Mouse (Mus musculus) heart, embryonic 15.5 days (tissue): ENCODE measurements at regions not wholly inside any gene's neighbourhood (a gene's known extent, or its start where the extent isn't known, plus 50 kb on each side); places are given as distances from the start of the nearest gene placed in this dataset.
"Not testable (repeated sequence)": the region's sequence is repeated elsewhere in the genome, so short reads cannot be mapped to it uniquely, and the experiment has no call there.

Experiments used
- ATAC-seq: fragments of 200-750 bp; cut with Nextera tagmentation; replicated peaks from 2 replicates; pipeline ENCODE4 v1.8.0; 2017; ENCODE audit warnings: low read depth, moderate TSS enrichment; ENCODE audit not compliant: insufficient number of reproducible peaks, insufficient read depth, low FRiP score
- H3K27ac ChIP-seq: fragments of 300-500 bp; sonication (generic); 2 replicates; pipeline ENCODE4 v1.5.1; 2015; ENCODE audit warnings: mild to moderate bottlenecking, inconsistent platforms
- H3K27me3 ChIP-seq: fragments of 300-500 bp; sonication (generic); 2 replicates; pipeline ENCODE4 v1.6.1; 2015; ENCODE audit warnings: inconsistent platforms
- H3K36me3 ChIP-seq: fragments of 300-500 bp; sonication (generic); 2 replicates; pipeline ENCODE4 v1.6.1; 2015; ENCODE audit warnings: mild to moderate bottlenecking, inconsistent platforms
- H3K4me1 ChIP-seq: fragments of 300-500 bp; sonication (generic); replicated peaks from 2 replicates; pipeline ENCODE4 v1.6.1; 2015; ENCODE audit warnings: inconsistent platforms
- H3K4me2 ChIP-seq: fragments of 300-500 bp; sonication (generic); 2 replicates; pipeline ENCODE4 v1.6.1; 2015; ENCODE audit warnings: inconsistent platforms, mild to moderate bottlenecking, moderate library complexity
- H3K4me3 ChIP-seq: fragments of 300-500 bp; sonication (generic); 2 replicates; pipeline ENCODE4 v1.5.1; 2015; ENCODE audit warnings: mild to moderate bottlenecking, inconsistent platforms
- H3K9ac ChIP-seq: fragments of 300-500 bp; sonication (generic); 2 replicates; pipeline ENCODE4 v1.6.1; 2015; ENCODE audit warnings: mild to moderate bottlenecking, inconsistent platforms
- H3K9me3 ChIP-seq: fragments of 300-500 bp; sonication (generic); replicated peaks from 2 replicates; pipeline ENCODE4 v1.6.1; 2016; ENCODE audit warnings: inconsistent platforms
- WGBS: fragments of 180-500 bp; shearing (Covaris S2); methylation state at CpG from one replicate; pipeline ENCODE4 v1.1.7; 2015; ENCODE audit warnings: mixed read lengths; 5-methylcytosine and 5-hydroxymethylcytosine counted together

- H3K4me2 ChIP-seq: no peak overlapping the region
- no peak overlapping the region for H3K4me3 ChIP-seq
- no peaks in the 10 kb centered on the region for H3K4me1 ChIP-seq
- ATAC-seq: no peak
- no peaks in the 10 kb centered on the region for H3K27me3 ChIP-seq
- no peaks in the 10 kb centered on the region for H3K9me3 ChIP-seq
- no peak overlapping the region for H3K9ac ChIP-seq
- no peaks in the 10 kb centered on the region for H3K36me3 ChIP-seq
- H3K27ac ChIP-seq: no peak overlapping the region
Observed at GRCm38 (mm10) chr8:78117191-78117590, 95.9 kb upstream of the Ttc29 start.

DNA sequence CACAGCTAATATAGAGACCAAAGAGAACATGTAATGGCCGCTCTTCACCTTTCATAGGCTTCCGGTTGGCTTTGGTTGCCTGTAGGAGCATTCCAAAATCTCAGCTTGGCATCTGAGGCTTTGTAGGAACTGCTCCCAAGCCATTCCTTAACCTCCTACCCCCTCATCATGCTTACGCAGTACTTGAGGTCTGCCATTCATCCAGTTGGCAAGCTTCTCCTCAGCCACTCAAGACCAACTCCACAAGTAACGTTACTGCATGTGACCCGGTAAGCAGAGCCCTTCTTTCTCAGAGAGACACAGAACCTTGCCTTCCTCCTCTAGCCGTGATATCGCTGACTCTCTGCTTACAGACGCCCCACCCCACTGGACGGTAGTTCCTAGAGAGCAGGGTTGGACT is 94.6 kb upstream of the Ttc29 start:
- no peak overlapping the region for H3K27ac ChIP-seq
- 79% methylated on average over 9 of the region's 9 CpGs for WGBS
- no peaks in the 10 kb centered on the region for H3K27me3 ChIP-seq
- no peaks in the 10 kb centered on the region for H3K9me3 ChIP-seq
- no peak for ATAC-seq
- no peaks in the 10 kb centered on the region for H3K4me1 ChIP-seq
- H3K9ac ChIP-seq: no peak overlapping the region
- H3K4me3 ChIP-seq: no peak overlapping the region
- H3K36me3 ChIP-seq: no peaks in the 10 kb centered on the region
- H3K4me2 ChIP-seq: no peak overlapping the region

DNA sequence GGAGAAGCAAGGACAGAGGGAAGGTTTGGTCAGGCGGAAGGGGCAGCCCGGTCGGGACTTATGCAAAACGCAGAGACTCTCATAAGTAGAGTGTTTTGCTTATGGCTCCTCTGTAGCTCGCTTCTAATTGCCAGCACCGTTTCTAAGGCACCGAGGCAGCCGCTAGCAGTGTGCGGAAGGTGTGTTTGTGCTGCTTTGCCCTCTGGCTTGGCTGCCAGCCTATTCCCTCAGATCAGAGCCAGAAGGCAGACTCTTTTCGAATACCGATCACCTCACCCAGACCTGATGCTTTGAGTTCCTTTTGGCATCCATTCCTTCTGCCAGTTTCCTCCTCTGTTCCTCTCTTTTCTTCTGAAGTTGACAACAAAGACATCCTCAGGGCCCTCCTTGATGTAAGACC is 93.4 kb upstream of the Ttc29 start:
- 62% methylated on average over 11 of the region's 11 CpGs for WGBS
- no peak overlapping the region for H3K4me2 ChIP-seq
- no peak overlapping the region for H3K9ac ChIP-seq
- H3K9me3 ChIP-seq: no peaks in the 10 kb centered on the region
- H3K4me3 ChIP-seq: no peak overlapping the region
- no peaks in the 10 kb centered on the region for H3K36me3 ChIP-seq
- H3K27me3 ChIP-seq: no peaks in the 10 kb centered on the region
- no peak overlapping the region for H3K27ac ChIP-seq
- H3K4me1 ChIP-seq: no peaks in the 10 kb centered on the region
- ATAC-seq: no peak

DNA sequence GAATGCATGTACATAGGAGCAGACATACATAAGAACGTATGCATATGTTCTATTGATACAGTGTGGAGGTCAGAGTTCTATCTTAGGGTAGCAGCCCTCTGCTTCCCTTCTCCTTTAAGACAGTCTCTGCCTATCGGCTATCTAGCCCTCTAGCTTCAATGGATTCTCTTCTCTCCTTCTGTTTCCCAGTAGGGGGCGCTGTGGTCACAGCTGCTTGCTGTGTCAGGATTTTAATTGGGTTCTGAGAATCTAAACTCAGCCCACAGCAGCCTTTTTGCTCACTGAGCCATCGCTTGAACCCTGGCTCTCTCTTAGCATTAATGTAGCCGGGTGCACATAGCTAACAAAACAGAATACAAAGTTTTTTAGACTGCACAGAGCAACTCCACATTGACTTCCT is 88.8 kb upstream of the Ttc29 start:
- Histone ChIP-seq H3K4me1 (no peaks in the 10 kb centered on the region), H3K27me3 (no peaks in the 10 kb centered on the region), H3K36me3 (no peaks in the 10 kb centered on the region), H3K4me3 (no peak overlapping the region), H3K4me2 (no peak overlapping the region), H3K27ac (no peak overlapping the region), H3K9me3 (no peaks in the 10 kb centered on the region), H3K9ac (no peak overlapping the region)
- no peak for ATAC-seq
- WGBS: 43% methylated on average over 5 of the region's 5 CpGs

- no peak overlapping the region for H3K4me3 ChIP-seq
- H3K9ac ChIP-seq: no peak overlapping the region
- no peaks in the 10 kb centered on the region for H3K36me3 ChIP-seq
- H3K27ac ChIP-seq: no peak overlapping the region
- no peak overlapping the region for H3K4me2 ChIP-seq
- ATAC-seq: no peak
- H3K27me3 ChIP-seq: no peaks in the 10 kb centered on the region
- no peaks in the 10 kb centered on the region for H3K9me3 ChIP-seq
- 17% methylated on average over 2 of the region's 2 CpGs for WGBS
- H3K4me1 ChIP-seq: no peaks in the 10 kb centered on the region
Observed at GRCm38 (mm10) chr8:78127852-78128251, 85.2 kb upstream of the Ttc29 start.

DNA sequence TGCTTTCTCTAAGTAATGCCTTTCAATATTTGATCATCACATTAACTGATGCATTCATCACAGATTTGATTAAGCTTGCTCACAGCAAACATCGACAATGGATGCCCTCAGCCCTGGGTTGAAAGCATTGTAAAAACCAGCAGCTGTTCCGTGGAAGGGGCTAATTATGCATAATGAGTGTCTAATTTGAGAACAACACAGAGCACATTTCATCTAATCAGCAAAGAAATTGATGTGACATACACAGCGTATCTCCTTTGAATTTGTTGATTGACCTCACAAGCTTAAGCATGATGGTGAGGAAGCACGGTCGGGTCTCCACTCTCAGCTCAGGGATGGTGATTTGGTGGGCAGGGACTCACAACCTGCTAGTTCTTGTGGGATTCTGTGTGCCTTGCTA is 84.0 kb upstream of the Ttc29 start:
- H3K9me3 ChIP-seq: no peaks in the 10 kb centered on the region
- no peaks in the 10 kb centered on the region for H3K4me1 ChIP-seq
- 76% methylated on average over 5 of the region's 5 CpGs for WGBS
- no peak overlapping the region for H3K4me2 ChIP-seq
- H3K27ac ChIP-seq: no peak overlapping the region
- no peak for ATAC-seq
- no peak overlapping the region for H3K4me3 ChIP-seq
- no peaks in the 10 kb centered on the region for H3K27me3 ChIP-seq
- H3K9ac ChIP-seq: no peak overlapping the region
- H3K36me3 ChIP-seq: no peaks in the 10 kb centered on the region

DNA sequence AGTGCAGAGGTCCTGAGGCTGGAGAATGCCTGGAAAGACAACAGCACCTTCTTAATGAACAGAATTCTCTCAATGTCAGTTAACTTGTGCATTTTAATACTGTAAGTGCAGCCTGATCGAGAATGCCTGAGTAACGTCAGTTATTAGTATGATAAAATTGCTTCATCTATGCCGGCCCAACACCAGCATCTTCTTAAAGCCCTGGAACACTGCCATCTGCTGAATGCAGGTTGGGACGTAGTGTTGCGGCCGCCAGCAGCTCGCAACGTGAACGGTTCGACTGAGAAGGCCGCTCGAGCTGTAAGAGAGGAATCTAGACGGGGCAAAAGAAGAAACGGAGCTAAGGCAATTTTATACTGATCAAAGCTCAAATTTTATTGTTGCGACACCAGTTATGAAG is 73.6 kb upstream of the Ttc29 start:
- H3K9me3 ChIP-seq, ATAC-seq, H3K36me3 ChIP-seq, H3K4me2 ChIP-seq, H3K4me1 ChIP-seq, H3K4me3 ChIP-seq, H3K27me3 ChIP-seq, H3K9ac ChIP-seq, H3K27ac ChIP-seq: not testable (repeated sequence)
- WGBS: 69% methylated on average over 13 of the region's 15 CpGs

DNA sequence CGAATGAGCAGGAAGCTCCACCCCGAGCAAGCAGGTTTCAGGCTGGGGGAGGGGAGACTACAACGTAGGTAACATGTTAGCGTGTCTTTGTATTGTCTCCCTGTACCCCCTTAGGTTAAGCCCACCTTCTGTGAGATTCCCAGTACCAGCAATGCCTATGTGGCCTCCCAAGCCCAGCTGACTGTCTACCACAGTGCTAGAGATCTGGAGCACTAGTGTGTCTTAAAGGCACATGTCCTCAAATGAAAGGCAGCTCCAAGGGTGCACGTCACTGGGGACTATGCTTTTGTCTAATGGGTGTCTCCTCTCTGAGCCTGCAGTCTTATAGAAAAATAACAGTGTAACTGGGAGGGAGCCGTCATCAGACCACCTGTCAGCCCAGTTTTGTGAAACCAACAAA is 65.9 kb upstream of the Ttc29 start:
- no peak overlapping the region for H3K4me2 ChIP-seq
- no peak overlapping the region for H3K4me3 ChIP-seq
- 70% methylated on average over 6 of the region's 6 CpGs for WGBS
- H3K4me1 ChIP-seq: no peaks in the 10 kb centered on the region
- H3K27me3 ChIP-seq: no peaks in the 10 kb centered on the region
- H3K27ac ChIP-seq: no peak overlapping the region
- H3K9me3 ChIP-seq: no peaks in the 10 kb centered on the region
- ATAC-seq: no peak
- H3K9ac ChIP-seq: no peak overlapping the region
- no peaks in the 10 kb centered on the region for H3K36me3 ChIP-seq

DNA sequence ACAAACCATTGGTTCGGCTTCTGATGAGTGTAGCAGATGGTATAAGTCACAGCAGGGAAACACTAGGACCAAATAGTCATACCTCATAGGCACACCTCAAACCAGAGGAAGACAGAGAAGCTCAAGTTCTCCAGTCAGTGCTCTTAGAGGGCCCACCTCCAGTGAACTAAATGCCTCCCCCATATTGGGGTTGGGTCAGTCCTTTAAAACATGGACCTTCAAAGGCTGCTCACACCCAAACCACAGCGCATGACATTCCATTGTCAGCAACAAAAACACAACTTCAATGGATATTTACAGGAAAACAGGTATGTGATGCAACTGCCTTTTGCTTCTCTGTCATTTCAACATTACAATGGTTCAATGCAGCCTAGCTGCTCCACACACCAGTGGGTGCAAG is 65.1 kb upstream of the Ttc29 start:
- Histone ChIP-seq H3K4me2 (no peak overlapping the region), H3K27ac (no peak overlapping the region), H3K9me3 (no peaks in the 10 kb centered on the region), H3K27me3 (no peaks in the 10 kb centered on the region), H3K4me3 (no peak overlapping the region), H3K9ac (no peak overlapping the region), H3K4me1 (no peaks in the 10 kb centered on the region), H3K36me3 (no peaks in the 10 kb centered on the region)
- no peak for ATAC-seq
- WGBS: 85% methylated on average over 2 of the region's 2 CpGs

- no peaks in the 10 kb centered on the region for H3K36me3 ChIP-seq
- no peak overlapping the region for H3K27ac ChIP-seq
- H3K4me3 ChIP-seq: no peak overlapping the region
- no peak for ATAC-seq
- no peaks in the 10 kb centered on the region for H3K9me3 ChIP-seq
- no peaks in the 10 kb centered on the region for H3K4me1 ChIP-seq
- H3K4me2 ChIP-seq: no peak overlapping the region
- WGBS: 59% methylated on average over 8 of the region's 8 CpGs
- H3K9ac ChIP-seq: no peak overlapping the region
- H3K27me3 ChIP-seq: no peaks in the 10 kb centered on the region
Observed at GRCm38 (mm10) chr8:78154873-78155272, 58.2 kb upstream of the Ttc29 start.

GRCm38 (mm10) chr8:78162046-78162445 is 51.1 kb upstream of the Ttc29 start:
- no peaks in the 10 kb centered on the region for H3K9me3 ChIP-seq
- H3K4me3 ChIP-seq: no peak overlapping the region
- H3K27me3 ChIP-seq: no peaks in the 10 kb centered on the region
- H3K4me2 ChIP-seq: no peak overlapping the region
- no peaks in the 10 kb centered on the region for H3K36me3 ChIP-seq
- no peaks in the 10 kb centered on the region for H3K4me1 ChIP-seq
- H3K27ac ChIP-seq: no peak overlapping the region
- 23% methylated on average over 1 of the region's 1 CpGs for WGBS
- H3K9ac ChIP-seq: no peak overlapping the region
- ATAC-seq: no peak

- 88% methylated on average over 5 of the region's 5 CpGs for WGBS
- no peak overlapping the region for H3K27ac ChIP-seq
- no peak overlapping the region for H3K4me2 ChIP-seq
- H3K4me1 ChIP-seq: no peaks in the 10 kb centered on the region
- H3K36me3 ChIP-seq: no peaks in the 10 kb centered on the region
- no peaks in the 10 kb centered on the region for H3K9me3 ChIP-seq
- no peak overlapping the region for H3K4me3 ChIP-seq
- ATAC-seq: no peak
- no peak overlapping the region for H3K9ac ChIP-seq
- H3K27me3 ChIP-seq: no peaks in the 10 kb centered on the region
Observed at GRCm38 (mm10) chr8:78162763-78163508, 50.2 kb upstream of the Ttc29 start.
